Mouse (Mus musculus): ENCODE results near the gene Zg16. TPM values are rescaled to one million over a fixed set of nuclear protein-coding genes. Genes with fewer than 3 reads are reported as not detected.
A peak's percentile ranks its signal among the peaks of the same experiment; 100 is the strongest.
"Not testable (repeated sequence)": the region's sequence is repeated elsewhere in the genome, so short reads cannot be mapped to it uniquely, and the experiment has no call there.

The Zg16 gene
- 0.31 TPM in 1 of 2 replicates, not detected in the other for polyA plus RNA-seq (2012; rRNA removed)

DNA sequence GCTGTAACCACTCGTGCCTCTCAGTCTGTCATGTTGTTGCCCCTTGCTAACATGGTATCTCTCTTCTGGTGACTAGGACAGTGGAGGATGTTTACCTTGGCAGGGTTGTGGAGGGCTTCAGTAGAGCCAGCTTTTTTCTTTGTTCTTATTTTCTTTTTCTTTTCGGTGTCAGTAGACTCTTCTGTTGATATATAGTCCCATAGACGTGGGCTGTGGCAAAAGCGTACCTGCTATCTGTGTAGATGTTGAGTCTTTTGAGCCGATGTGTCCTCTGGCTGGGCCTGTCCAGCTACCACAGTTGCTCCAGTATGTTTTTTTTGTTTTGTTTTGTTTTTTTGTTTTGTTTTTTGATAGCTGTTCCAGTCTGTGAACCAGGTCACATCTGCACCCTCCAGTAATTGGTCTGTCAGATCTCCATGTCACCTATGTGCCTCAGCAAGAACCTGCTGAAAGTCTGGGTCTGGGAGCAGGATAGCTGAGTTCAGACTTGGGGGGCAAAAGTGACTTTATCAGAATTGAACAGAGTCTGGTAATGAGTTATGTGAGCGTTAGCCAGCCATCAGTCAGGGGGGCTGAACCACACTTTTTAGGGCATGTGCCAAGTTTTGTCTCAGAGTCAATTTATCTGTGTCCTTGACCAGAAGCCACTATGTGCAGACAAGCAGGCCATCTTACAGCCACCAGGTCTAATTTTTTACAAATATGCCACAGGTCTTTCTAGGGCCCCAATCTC lies at the start of gene Zg16:
Gene Zg16 (minus strand): TSS at position 51 of the 733 bp plus-strand sequence.
- not testable (repeated sequence) for H3K27ac ChIP-seq (ENCODE audit: insufficient read depth, low read length); H3K4me3 ChIP-seq (ENCODE audit: insufficient read depth, low read length); H3K4me1 ChIP-seq (ENCODE audit: control insufficient read depth, insufficient read depth, low read length)

DNA sequence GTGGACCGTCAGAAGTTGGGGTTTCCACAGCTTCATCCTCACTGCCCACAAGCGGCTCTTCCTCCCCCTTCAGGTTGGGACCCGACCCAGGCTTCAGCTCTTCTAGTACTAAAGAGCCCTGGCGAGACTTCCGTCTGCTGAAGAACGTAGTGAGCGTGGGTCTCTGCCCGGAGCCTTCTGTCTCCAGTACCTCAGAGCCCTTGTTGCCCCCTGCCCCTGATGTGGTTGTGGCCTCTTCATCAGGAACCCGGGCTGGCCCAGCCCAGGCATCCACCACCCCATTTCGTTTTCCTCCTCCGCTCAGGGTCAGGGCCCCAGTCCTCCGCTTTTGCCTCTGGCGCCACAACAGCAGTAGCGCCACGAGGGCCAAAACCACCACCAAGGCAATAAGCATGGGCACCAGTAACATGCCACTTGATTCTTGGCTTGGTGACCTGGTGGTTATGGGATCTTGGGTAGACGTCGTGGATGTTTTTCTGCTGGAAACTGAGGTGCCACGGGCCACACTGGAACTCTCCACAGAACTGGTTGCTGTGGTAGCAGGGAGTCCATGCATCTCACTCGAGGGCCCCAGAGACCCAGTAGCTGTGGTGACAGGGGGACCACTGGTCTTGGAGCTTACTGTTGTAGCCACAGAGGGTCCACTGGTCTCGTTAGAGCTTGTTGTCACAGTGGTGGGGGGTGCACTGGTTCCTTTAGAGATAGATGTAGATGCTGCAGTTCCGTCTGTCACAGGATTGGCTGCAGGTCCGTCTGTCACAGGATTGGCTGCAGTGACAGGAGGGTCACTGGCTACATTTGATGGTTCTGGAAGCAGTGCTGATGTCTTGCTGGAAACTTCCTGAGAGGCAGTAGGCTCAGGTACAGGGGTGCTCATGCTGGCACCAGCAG lies 49.3 kb upstream of the Zg16 start:
- no peak overlapping the region for H3K4me3 ChIP-seq (ENCODE audit: insufficient read depth, low read length)
- H3K27ac ChIP-seq (ENCODE audit: insufficient read depth, low read length), result no peak overlapping the region
- TF ChIP-seq CTCF (IDR thresholded peaks at IDR 0.05; ENCODE audit: extremely low read depth, insufficient read depth, low read length) (no peak), POLR2A (IDR thresholded peaks at IDR 0.05; ENCODE audit: extremely low read depth, insufficient read depth, low read length) (no peak)
- no peaks in the 10 kb centered on the region for H3K4me1 ChIP-seq (ENCODE audit: control insufficient read depth, insufficient read depth, low read length)

DNA sequence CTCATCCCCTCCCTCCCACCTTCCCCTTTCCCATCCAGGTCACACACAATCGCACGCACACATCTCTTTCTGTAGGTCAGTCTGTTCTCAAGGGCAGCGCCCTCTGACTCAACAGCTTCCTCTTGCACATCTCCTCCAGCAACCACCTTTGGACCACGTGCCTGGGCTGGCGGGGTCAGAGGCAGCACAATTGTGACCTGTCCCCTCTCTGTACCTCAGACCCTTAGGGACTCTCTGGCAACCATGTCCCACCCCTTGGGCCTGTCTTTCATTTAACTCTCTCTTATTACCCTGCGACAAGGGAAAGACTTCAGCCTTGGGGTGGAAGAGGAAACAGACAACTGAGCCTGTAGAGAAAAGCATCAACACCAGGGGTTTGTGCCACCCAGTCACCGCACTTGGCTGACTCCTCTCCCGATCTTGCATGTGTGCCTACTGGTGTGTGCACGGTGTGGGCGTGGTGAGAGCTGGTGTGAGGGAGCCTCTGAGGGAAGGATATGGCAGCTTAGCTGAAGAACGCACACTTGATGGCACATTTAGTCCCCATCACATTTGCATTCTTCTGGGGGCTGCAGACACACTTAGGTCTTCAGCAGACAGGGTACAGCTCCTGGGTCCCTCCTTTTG lies 47.8 kb upstream of the Zg16 start:
- no peaks in the 10 kb centered on the region for H3K4me1 ChIP-seq (ENCODE audit: control insufficient read depth, insufficient read depth, low read length)
- TF ChIP-seq POLR2A (IDR thresholded peaks at IDR 0.05; ENCODE audit: extremely low read depth, insufficient read depth, low read length), result no peak
- TF ChIP-seq CTCF (IDR thresholded peaks at IDR 0.05; ENCODE audit: extremely low read depth, insufficient read depth, low read length), result no peak
- H3K27ac ChIP-seq (ENCODE audit: insufficient read depth, low read length), result no peak overlapping the region
- no peak overlapping the region for H3K4me3 ChIP-seq (ENCODE audit: insufficient read depth, low read length)

DNA sequence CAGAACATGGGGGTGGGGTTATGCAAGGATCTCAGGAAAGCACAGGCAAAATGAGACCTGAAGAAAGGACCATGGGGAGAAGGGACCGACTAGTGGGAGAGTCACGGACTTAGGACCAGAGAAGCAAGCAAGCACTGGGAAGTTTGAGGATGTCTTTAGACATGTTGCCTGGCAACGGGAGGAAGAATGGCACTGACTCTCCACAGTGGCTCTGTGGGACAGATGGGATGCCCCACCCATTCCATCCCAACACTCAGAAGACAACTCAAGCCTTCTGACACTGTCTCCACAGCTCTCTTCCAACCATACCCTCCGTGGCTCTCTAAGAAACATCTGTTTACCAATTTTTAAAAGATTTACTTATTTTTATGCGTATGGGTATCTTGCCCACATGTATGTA lies 46.0 kb upstream of the Zg16 start:
- no peak overlapping the region for H3K27ac ChIP-seq (ENCODE audit: insufficient read depth, low read length)
- H3K4me3 ChIP-seq (ENCODE audit: insufficient read depth, low read length), result no peak overlapping the region
- no peak for TF ChIP-seq POLR2A (IDR thresholded peaks at IDR 0.05; ENCODE audit: extremely low read depth, insufficient read depth, low read length)
- H3K4me1 ChIP-seq (ENCODE audit: control insufficient read depth, insufficient read depth, low read length), result no peaks in the 10 kb centered on the region; the same call in 1 of the 2 replicates

DNA sequence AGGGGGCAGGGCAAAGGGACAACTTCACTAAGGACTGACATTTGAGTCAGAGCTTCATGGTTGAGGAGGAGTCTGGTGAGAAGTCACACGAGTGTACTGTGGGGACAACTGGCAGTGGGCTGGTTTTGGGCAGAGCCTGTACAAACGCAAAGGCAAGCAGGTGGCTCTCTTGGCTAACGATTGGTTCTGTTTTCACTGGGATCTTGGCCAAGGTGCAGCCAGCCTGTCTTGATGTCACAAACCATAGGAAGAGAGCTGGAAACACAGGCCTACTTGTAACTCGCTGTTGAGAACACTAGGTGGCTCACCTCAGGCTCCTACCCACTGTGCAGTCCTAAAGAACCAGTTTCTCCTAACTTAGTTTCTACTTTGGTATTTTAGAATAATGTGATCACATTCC lies 42.5 kb upstream of the Zg16 start:
- Histone ChIP-seq H3K4me3 (ENCODE audit: insufficient read depth, low read length) (no peak overlapping the region), H3K4me1 (ENCODE audit: control insufficient read depth, insufficient read depth, low read length) (no peaks in the 10 kb centered on the region; the same call in 1 of the 2 replicates), H3K27ac (ENCODE audit: insufficient read depth, low read length) (no peak overlapping the region)
- TF ChIP-seq POLR2A (IDR thresholded peaks at IDR 0.05; ENCODE audit: extremely low read depth, insufficient read depth, low read length) (no peak), CTCF (IDR thresholded peaks at IDR 0.05; ENCODE audit: extremely low read depth, insufficient read depth, low read length) (peak; percentile 70)

DNA sequence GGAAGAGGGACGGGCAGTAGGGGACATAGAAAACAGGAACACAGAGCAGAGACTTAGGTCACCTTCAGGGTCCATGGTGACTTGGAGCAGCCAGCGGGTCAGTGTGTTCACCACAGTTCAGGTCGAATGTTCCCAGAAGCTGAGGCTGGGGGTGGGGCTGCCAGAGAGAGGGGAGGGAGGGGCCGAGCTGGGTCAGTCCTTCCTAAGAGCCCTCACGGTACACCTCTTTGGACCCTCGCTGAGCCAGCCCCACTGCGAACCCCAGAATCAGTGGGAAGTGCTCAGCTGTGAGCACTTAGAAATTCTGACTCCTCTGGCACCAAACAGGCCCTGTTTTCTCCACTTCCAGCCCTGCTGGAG lies 34.8 kb upstream of the Zg16 start, which contains the start of gene Qprt:
Gene Qprt (minus strand): TSS at position 316 of the 360 bp plus-strand sequence.
- Histone ChIP-seq H3K4me3 (ENCODE audit: insufficient read depth, low read length) (no peak within 1 kb of the TSS), H3K4me1 (ENCODE audit: control insufficient read depth, insufficient read depth, low read length) (no peaks in the 10 kb centered on the region), H3K27ac (ENCODE audit: insufficient read depth, low read length) (no peak within 1 kb of the TSS)
- TF ChIP-seq POLR2A (IDR thresholded peaks at IDR 0.05; ENCODE audit: extremely low read depth, insufficient read depth, low read length) (no peak), CTCF (IDR thresholded peaks at IDR 0.05; ENCODE audit: extremely low read depth, insufficient read depth, low read length) (no peak)

DNA sequence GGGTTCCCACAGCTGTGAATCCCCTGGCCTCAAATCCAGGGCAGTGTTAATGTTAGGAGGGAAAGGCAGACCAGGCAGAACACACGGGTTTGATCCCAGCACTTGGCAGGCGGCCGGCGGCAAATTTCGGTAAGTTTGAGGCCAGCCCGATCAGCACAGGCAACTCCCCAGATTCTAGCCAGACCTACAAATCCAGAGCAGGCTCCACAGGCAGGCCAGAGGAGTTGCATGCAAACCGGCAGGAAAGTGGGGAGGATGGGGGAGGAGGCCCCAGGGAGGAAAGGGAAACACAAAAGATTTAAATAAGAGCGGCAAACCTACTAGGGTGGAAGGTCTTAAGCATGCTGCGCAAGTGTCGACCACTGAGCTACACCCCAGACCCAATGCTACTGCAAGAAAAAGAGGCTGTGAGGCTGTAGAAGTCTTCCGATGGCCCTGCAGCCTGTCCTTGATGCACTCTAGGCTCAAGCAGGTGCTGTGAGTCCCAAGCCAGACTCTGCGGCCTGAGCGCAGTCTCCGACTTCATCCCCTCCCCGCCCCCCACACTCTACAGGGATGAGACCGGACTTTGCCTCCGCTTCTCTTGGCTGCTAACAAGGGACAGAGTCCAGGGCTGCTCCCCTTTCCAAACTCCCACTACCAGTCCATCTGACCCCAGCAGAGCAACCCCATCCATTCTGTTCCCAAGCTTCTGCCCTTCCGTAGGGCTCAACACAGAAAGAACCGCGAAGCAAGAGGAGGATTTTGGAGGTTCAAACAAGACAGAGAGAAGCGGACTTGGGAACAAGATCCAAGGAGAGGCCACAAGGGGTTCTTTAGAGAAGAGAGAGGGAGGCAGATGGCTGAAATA lies 34.2 kb upstream of the Zg16 start:
- no peak overlapping the region for H3K27ac ChIP-seq (ENCODE audit: insufficient read depth, low read length)

DNA sequence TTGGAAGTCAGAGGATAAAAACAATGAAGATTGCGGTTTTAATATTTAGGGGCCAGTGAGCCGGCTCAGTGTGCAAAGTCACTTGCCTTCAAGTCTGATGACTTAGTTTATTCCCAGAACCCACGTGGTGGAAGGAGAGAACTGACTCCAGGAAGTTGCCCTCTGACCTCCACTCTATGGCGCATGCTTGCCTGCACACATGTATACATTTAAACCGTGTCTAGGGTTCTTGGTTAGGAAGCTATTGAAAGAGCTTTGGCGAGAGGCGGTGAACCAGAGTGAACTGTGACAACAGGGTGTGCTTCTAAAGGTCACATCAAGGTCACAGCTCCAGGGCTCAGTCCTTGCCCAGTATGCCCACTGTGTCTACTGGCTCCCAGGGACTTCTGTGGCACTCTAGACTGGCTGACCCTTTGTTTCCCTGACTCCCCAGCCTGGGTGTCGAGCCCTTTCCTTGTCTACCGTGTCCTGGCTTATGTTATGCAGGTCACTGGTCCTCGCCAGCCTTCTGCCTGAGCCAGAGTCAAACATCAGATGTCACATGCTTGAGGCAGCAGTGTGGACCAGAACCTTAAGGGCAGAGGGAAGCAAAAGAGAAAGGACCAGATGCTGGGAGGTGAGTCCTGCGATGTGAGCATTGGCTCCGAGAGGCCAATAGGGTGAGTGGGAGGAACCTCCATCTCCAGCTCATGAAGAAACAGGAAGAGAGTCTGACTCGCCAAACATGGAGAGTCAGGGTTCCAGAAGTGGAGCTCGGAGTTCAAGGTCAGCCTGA lies 31.7 kb upstream of the Zg16 start:
- H3K4me3 ChIP-seq (ENCODE audit: insufficient read depth, low read length), result no peak overlapping the region
- peaks cover 4% of the 10 kb centered on the region; the same call in 1 of the 2 replicates for H3K4me1 ChIP-seq (ENCODE audit: control insufficient read depth, insufficient read depth, low read length)
- no peak overlapping the region for H3K27ac ChIP-seq (ENCODE audit: insufficient read depth, low read length)
- no peak for TF ChIP-seq CTCF (IDR thresholded peaks at IDR 0.05; ENCODE audit: extremely low read depth, insufficient read depth, low read length)
- TF ChIP-seq POLR2A (IDR thresholded peaks at IDR 0.05; ENCODE audit: extremely low read depth, insufficient read depth, low read length), result no peak

More for the DNA sequence above, 34.2 kb upstream of the Zg16 start:
- TF ChIP-seq POLR2A (IDR thresholded peaks at IDR 0.05; ENCODE audit: extremely low read depth, insufficient read depth, low read length), result no peak
- no peak for TF ChIP-seq CTCF (IDR thresholded peaks at IDR 0.05; ENCODE audit: extremely low read depth, insufficient read depth, low read length)
- H3K4me3 ChIP-seq (ENCODE audit: insufficient read depth, low read length), result no peak overlapping the region
- H3K4me1 ChIP-seq (ENCODE audit: control insufficient read depth, insufficient read depth, low read length), result no peaks in the 10 kb centered on the region
